Mouse (Mus musculus) intestine, embryonic 15.5 days (tissue): ENCODE results near the gene Itgb4. TPM values are rescaled to one million over a fixed set of nuclear protein-coding genes. Genes with fewer than 3 reads are reported as not detected.

Experiments
- polyA plus RNA-seq: library from polyadenylated mRNA; unstranded; fragments of >200 nt; fragmentation: Nextera tagmentation; extraction: Ambion mirVana; gene quantifications from 2 replicates; pipeline ENCODE4 v1.2.1, GENCODE M21; 2015

Gene Itgb4
- polyA plus RNA-seq, 1 experiment from 2014 or later: 7.9 TPM

Other genes with a start within 250 kb of the Itgb4 start
- gene Tmem94, start 209.3 kb upstream of the Itgb4 start, polyA plus RNA-seq: 18.6 and 20.8 TPM in 2 replicates
- 12.0 and 12.1 TPM in 2 replicates for gene Caskin2, start 161.1 kb upstream of the Itgb4 start, polyA plus RNA-seq
- gene Tsen54, start 160.0 kb upstream of the Itgb4 start, polyA plus RNA-seq: 31.3 and 34.9 TPM in 2 replicates
- gene Llgl2, start 150.7 kb upstream of the Itgb4 start, polyA plus RNA-seq: 77.2 and 80.6 TPM in 2 replicates
- gene Myo15b, start 116.3 kb upstream of the Itgb4 start, polyA plus RNA-seq: 95.2 and 111 TPM in 2 replicates
- gene Smim5, start 74.7 kb upstream of the Itgb4 start, polyA plus RNA-seq: 1.6 and 3.0 TPM in 2 replicates
- gene Smim6, start 62.7 kb upstream of the Itgb4 start, polyA plus RNA-seq: 25.4 and 31.4 TPM in 2 replicates
- 31.6 and 38.2 TPM in 2 replicates for gene Sap30bp, start 41.4 kb upstream of the Itgb4 start, polyA plus RNA-seq
- gene Recql5, start 41.2 kb upstream of the Itgb4 start, polyA plus RNA-seq: 16.2 and 21.0 TPM in 2 replicates
- gene Galk1, start 38.0 kb downstream of the Itgb4 start, polyA plus RNA-seq: 274 and 302 TPM in 2 replicates
- gene H3f3b, start 53.3 kb downstream of the Itgb4 start, polyA plus RNA-seq: 1,398 and 1,618 TPM in 2 replicates
- gene Unk, start 55.6 kb downstream of the Itgb4 start, polyA plus RNA-seq: 25.7 and 27.4 TPM in 2 replicates
- gene Unc13d, start 103.3 kb downstream of the Itgb4 start, polyA plus RNA-seq: 4.2 and 5.2 TPM in 2 replicates
- gene Wbp2, start 112.3 kb downstream of the Itgb4 start, polyA plus RNA-seq: 93.5 and 98.1 TPM in 2 replicates
- 18.0 and 20.9 TPM in 2 replicates for gene Trim47, start 152.5 kb downstream of the Itgb4 start, polyA plus RNA-seq
- gene Trim65, start 156.4 kb downstream of the Itgb4 start, polyA plus RNA-seq: 6.4 and 7.1 TPM in 2 replicates
- 107 and 109 TPM in 2 replicates for gene Mrpl38, start 164.2 kb downstream of the Itgb4 start, polyA plus RNA-seq
- 20.8 and 22.0 TPM in 2 replicates for gene Fbf1, start 193.5 kb downstream of the Itgb4 start, polyA plus RNA-seq
- gene Ten1, start 224.1 kb downstream of the Itgb4 start, polyA plus RNA-seq: 98.0 and 100 TPM in 2 replicates
- 56.9 and 59.4 TPM in 2 replicates for gene Acox1, start 224.3 kb downstream of the Itgb4 start, polyA plus RNA-seq